Mouse (Mus musculus) midbrain, embryonic 16.5 days (tissue): ENCODE results near the gene Cyp4f37. TPM values are rescaled to one million over a fixed set of nuclear protein-coding genes. Genes with fewer than 3 reads are reported as not detected.
A peak's percentile ranks its signal among the peaks of the same experiment; 100 is the strongest.

Experiments
- ATAC-seq: fragments of 200-750 bp; cut with Nextera tagmentation; 2 replicates; pipeline ENCODE4 v1.8.0; 2017; ENCODE audit warnings: moderate TSS enrichment
- H3K27ac ChIP-seq: fragments of 300-500 bp; sonication (generic); 2 replicates; pipeline ENCODE4 v1.5.1; 2014; ENCODE audit warnings: mild to moderate bottlenecking, low read length, mixed read lengths
- H3K27me3 ChIP-seq: fragments of 300-500 bp; sonication (generic); 2 replicates; pipeline ENCODE4 v1.6.1; 2014; ENCODE audit warnings: low read depth, low read length, mixed read lengths; ENCODE audit not compliant: control insufficient read depth, insufficient read depth
- H3K36me3 ChIP-seq: fragments of 300-500 bp; sonication (generic); 2 replicates; pipeline ENCODE4 v1.6.1; 2014; ENCODE audit warnings: mild to moderate bottlenecking, low read length, moderate library complexity, mixed read lengths; ENCODE audit not compliant: control insufficient read depth, insufficient read depth
- H3K4me1 ChIP-seq: fragments of 300-500 bp; sonication (generic); 2 replicates; pipeline ENCODE4 v1.6.1; 2014; ENCODE audit warnings: mild to moderate bottlenecking, low read length, mixed read lengths; ENCODE audit not compliant: control insufficient read depth, insufficient read depth
- H3K4me2 ChIP-seq: fragments of 300-500 bp; sonication (generic); 2 replicates; pipeline ENCODE4 v1.6.1; 2014; ENCODE audit warnings: mild to moderate bottlenecking, low read length, mixed read lengths
- H3K4me3 ChIP-seq: fragments of 300-500 bp; sonication (generic); 2 replicates; pipeline ENCODE4 v1.5.1; 2014; ENCODE audit warnings: low read depth, mild to moderate bottlenecking, low read length, moderate library complexity, mixed read lengths
- H3K9ac ChIP-seq: fragments of 300-500 bp; sonication (generic); 2 replicates; pipeline ENCODE4 v1.6.1; 2014; ENCODE audit warnings: low read depth, low read length, mixed read lengths
- H3K9me3 ChIP-seq: fragments of 300-500 bp; sonication (generic); replicated peaks from 2 replicates; pipeline ENCODE4 v1.6.1; 2014; ENCODE audit warnings: mild to moderate bottlenecking, low read length, mixed read lengths; ENCODE audit not compliant: control insufficient read depth, poor library complexity, severe bottlenecking
- WGBS: fragments of 180-500 bp; shearing (Covaris S2); extraction: QIAGEN DNeasy Blood & Tissue Kit; methylation state at CpG from one replicate; pipeline ENCODE4 v1.1.7; 2014; 5-methylcytosine and 5-hydroxymethylcytosine counted together
- polyA plus RNA-seq: library from polyadenylated mRNA; unstranded; fragments of >200 nt; fragmentation: Nextera tagmentation; extraction: Ambion mirVana; gene quantifications from 2 replicates; pipeline ENCODE4 v1.2.1, GENCODE M21; 2015

Cyp4f37 gene
- polyA plus RNA-seq, 1 experiment from 2014 or later, result not detected

DNA sequence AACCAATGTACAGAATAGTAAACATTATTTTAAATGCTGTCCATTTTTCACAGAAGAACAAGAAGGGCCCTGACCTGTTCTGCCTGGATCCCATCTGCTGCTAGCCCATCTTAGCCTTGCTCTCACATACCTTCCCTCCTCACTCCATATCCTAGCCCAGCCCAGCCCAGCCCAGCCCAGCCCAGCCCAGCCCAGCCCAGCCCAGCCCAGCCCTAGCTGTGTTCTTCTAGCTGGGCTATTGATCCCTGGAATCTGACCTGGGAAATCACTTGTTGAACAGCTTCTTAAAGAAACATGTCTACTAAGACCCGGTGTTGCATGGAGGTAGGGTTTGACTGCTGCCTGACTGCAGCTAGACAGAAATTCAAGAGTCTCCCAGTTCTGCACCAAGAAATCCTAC is 37.1 kb downstream of the Cyp4f37 start:
- Histone ChIP-seq H3K4me2 (no peak overlapping the region), H3K36me3 (no peaks in the 10 kb centered on the region), H3K27ac (no peak overlapping the region), H3K4me1 (no peaks in the 10 kb centered on the region), H3K9ac (no peak overlapping the region), H3K27me3 (no peaks in the 10 kb centered on the region), H3K4me3 (no peak overlapping the region), H3K9me3 (no peaks in the 10 kb centered on the region)
- 94% methylated on average over 1 of the region's 1 CpGs for WGBS
- ATAC-seq, result no peak

DNA sequence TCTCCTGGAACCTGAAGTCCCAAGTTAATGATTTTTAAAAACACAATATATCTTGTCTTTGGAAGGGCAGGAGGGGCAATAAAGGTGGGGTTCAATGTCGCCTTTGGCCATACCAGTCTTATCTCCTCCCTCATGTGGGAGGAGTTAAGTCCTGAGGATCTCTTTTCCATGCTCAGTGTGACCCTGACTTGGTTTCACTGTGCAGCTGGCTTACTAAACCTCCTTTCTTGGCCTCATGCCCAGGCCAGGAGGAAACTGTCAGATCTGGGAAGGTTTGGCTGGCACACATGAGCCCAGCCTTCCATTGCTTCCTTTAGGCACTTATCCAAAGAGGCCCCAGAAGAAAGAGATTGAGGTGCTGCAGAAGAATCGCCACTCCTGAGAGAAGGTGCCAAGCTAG is 37.6 kb downstream of the Cyp4f37 start, which contains the start of gene Cyp4f40:
Gene Cyp4f40, plus strand, starts transcription at position 189 of the 400 bp plus-strand sequence.
- H3K36me3 ChIP-seq, result no peaks in the 10 kb centered on the region
- no peak within 1 kb of the TSS for H3K4me2 ChIP-seq
- no peak within 1 kb of the TSS for H3K4me3 ChIP-seq
- WGBS, result 58% methylated on average over 2 of the region's 2 CpGs
- H3K9me3 ChIP-seq, result no peaks in the 10 kb centered on the region
- H3K27ac ChIP-seq, result no peak within 1 kb of the TSS
- no peaks in the 10 kb centered on the region for H3K27me3 ChIP-seq
- no peak within 1 kb of the TSS for H3K9ac ChIP-seq
- H3K4me1 ChIP-seq, result no peaks in the 10 kb centered on the region
- no peak for ATAC-seq

DNA sequence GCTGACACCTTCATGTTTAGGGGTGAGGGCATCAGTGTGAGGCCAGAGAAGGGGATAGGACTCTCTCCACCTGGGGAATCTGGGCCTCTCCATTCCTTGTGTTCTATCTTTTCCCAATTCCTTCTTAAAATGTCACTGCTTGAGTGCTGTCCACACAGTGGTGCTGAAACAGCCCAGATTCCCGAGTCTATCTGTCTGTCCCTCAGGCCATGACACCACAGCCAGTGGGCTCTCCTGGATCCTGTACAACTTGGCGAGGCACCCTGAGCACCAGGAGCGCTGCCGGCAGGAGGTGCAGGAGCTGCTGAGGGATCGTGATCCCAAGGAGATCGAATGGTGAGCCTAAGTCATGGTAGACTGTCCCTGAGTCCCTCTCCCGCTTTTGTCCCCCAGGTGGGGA is 52.9 kb downstream of the Cyp4f37 start:
- H3K9me3 ChIP-seq, result no peaks in the 10 kb centered on the region
- no peaks in the 10 kb centered on the region for H3K36me3 ChIP-seq
- no peak overlapping the region for H3K4me3 ChIP-seq
- ATAC-seq, result no peak
- H3K9ac ChIP-seq, result no peak overlapping the region
- no peaks in the 10 kb centered on the region for H3K27me3 ChIP-seq
- H3K4me2 ChIP-seq, result no peak overlapping the region
- no peaks in the 10 kb centered on the region for H3K4me1 ChIP-seq
- H3K27ac ChIP-seq, result no peak overlapping the region
- 73% methylated on average over 7 of the region's 7 CpGs for WGBS

DNA sequence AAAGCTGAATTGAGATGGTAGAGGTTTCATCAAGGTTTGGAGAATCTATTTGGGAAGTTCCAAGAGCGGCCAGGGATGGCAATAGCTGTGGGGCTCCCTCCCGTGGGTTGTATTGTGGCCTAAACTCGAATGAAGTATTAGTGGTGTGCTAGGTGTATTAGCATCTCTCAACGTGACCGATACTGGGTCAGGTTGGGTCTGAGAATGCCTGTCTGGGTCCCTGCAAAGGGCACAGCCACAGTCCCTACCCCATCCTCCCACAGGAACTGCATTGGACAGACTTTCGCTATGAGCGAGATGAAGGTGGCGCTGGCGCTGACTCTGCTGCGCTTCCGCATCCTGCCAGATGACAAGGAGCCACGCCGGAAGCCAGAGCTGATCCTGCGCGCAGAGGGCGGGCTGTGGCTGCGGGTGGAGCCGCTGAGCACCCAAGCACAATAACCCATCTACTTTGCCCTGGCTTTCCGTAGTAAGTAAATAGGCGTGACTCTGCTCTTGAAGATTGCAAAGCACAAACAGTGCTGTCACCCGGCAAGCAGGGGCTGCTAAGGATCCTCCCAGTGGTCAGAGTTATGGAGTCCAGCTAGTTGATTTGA is 55.0 kb downstream of the Cyp4f37 start:
- no peaks in the 10 kb centered on the region for H3K36me3 ChIP-seq
- H3K4me2 ChIP-seq, result peak overlapping the region; percentile 44
- no peak overlapping the region for H3K27ac ChIP-seq
- WGBS, result 41% methylated on average over 21 of the region's 21 CpGs
- no peaks in the 10 kb centered on the region for H3K4me1 ChIP-seq
- H3K9ac ChIP-seq, result peak overlapping the region; percentile 38; the same call in 1 of the 2 replicates
- H3K27me3 ChIP-seq, result no peaks in the 10 kb centered on the region
- ATAC-seq, result no peak
- H3K4me3 ChIP-seq, result no peak overlapping the region
- H3K9me3 ChIP-seq, result no peaks in the 10 kb centered on the region

DNA sequence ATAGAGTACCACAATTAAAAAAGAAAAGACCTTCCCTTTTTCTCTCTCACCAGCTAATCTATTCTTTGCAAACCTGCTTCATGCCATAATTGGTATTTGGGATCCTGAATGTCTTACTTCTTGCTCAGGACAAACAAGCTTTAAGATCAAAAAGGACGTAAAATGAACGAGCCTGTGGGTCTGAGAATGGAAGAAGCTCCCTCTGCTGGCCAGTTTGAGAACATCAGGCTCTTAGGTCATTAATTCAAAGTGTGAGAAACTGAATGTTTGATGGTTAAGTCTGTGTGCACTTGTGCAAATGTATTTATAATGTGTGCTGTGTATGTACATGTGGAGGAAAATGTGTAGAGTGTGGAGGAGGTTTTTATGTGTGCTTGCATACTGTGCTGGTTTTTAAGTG is 59.3 kb downstream of the Cyp4f37 start:
- Histone ChIP-seq H3K9ac (no peak overlapping the region), H3K9me3 (no peaks in the 10 kb centered on the region), H3K4me2 (no peak overlapping the region), H3K36me3 (no peaks in the 10 kb centered on the region), H3K27me3 (no peaks in the 10 kb centered on the region), H3K27ac (no peak overlapping the region), H3K4me1 (no peaks in the 10 kb centered on the region), H3K4me3 (no peak overlapping the region)
- 20% methylated on average over 2 of the region's 2 CpGs for WGBS
- no peak for ATAC-seq

DNA sequence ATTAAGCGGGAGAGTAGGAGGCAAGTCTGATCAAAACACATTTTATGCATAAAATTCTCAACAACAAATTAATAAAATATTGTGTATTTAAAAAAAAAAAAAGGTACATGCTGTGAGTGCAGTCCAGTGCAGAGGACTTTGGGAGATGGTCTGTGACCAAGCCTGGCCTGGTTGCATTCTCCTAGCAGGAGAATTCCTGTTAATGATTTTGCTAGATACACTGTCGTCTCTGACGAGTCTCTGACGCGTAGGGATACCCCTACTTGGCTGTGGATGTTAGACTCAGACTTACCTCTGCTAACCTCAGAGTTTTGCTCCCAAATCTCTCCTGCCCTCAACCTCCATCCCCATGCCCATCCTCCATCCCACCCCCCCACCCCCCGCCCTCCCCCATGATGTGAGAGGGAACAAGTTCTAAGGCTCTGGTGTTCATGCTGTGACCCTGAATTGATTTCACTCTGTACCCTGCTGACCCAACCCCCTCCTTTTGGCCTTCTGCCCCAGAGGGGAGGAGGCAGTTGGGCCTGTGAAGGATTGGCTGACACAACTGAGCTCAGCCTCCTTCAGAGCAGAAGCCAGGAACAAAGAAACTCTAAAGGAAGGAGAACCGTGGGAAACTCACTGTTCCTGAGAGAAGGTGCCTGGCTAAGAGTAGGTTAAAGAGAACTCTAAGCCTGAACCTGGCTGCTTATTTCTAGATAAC is 64.1 kb downstream of the Cyp4f37 start, which contains the start of gene Cyp4f15:
Gene Cyp4f15, plus strand, starts transcription at position 580 of the 703 bp plus-strand sequence.
- Histone ChIP-seq H3K36me3 (no peaks in the 10 kb centered on the region), H3K4me3 (no peak within 1 kb of the TSS), H3K9ac (no peak within 1 kb of the TSS), H3K4me2 (no peak within 1 kb of the TSS), H3K27me3 (no peaks in the 10 kb centered on the region), H3K27ac (no peak within 1 kb of the TSS), H3K9me3 (no peaks in the 10 kb centered on the region), H3K4me1 (no peaks in the 10 kb centered on the region)
- 18% methylated on average over 7 of the region's 7 CpGs for WGBS
- ATAC-seq, result no peak

Other genes starting within 250 kb of the Cyp4f37 start
- gene Wiz, start 231.9 kb upstream of the Cyp4f37 start, polyA plus RNA-seq, result 41.3 and 41.4 TPM in 2 replicates
- 0.55 and 1.0 TPM in 2 replicates for gene Rasal3, start 217.7 kb upstream of the Cyp4f37 start, polyA plus RNA-seq
- not detected in 2 replicates for gene Pglyrp2, start 197.1 kb upstream of the Cyp4f37 start, polyA plus RNA-seq
- gene Cyp4f39, start 168.6 kb upstream of the Cyp4f37 start, polyA plus RNA-seq, result 1.2 and 1.3 TPM in 2 replicates
- 12.4 and 15.7 TPM in 2 replicates for gene Cyp4f17, start 115.3 kb upstream of the Cyp4f37 start, polyA plus RNA-seq
- 12.9 and 15.9 TPM in 2 replicates for gene Cyp4f16, start 84.8 kb upstream of the Cyp4f37 start, polyA plus RNA-seq
- gene Cyp4f40, start 37.6 kb downstream of the Cyp4f37 start, polyA plus RNA-seq, result 0.10 TPM in 1 of 2 replicates, not detected in the other
- 1.5 and 1.8 TPM in 2 replicates for gene Cyp4f15, start 64.3 kb downstream of the Cyp4f37 start, polyA plus RNA-seq
- 45.9 and 46.2 TPM in 2 replicates for gene Zfp871, start 167.0 kb downstream of the Cyp4f37 start, polyA plus RNA-seq
- 59.3 and 60.3 TPM in 2 replicates for gene Zfp811, start 188.6 kb downstream of the Cyp4f37 start, polyA plus RNA-seq
- gene Zfp799, start 209.0 kb downstream of the Cyp4f37 start, polyA plus RNA-seq, result 15.1 and 19.1 TPM in 2 replicates